Mouse (Mus musculus) stomach, embryonic 16.5 days (tissue): Measurements from ENCODE around the gene Anks1b. TPM values are rescaled to one million over a fixed set of nuclear protein-coding genes. Genes with fewer than 3 reads are reported as not detected.

Experiments used
- ATAC-seq: fragments of 200-750 bp; cut with Nextera tagmentation; 2 replicates; pipeline ENCODE4 v1.8.0; 2017; ENCODE audit warnings: moderate number of reproducible peaks, moderate TSS enrichment; ENCODE audit not compliant: insufficient read depth, low FRiP score
- H3K27ac ChIP-seq: fragments of 300-500 bp; sonication (generic); 2 replicates; pipeline ENCODE4 v1.5.1; 2014; ENCODE audit warnings: low read length
- H3K27me3 ChIP-seq: fragments of 300-500 bp; sonication (generic); 2 replicates; pipeline ENCODE4 v1.6.1; 2014; ENCODE audit warnings: low read length, control low read depth, mixed read lengths; ENCODE audit not compliant: control insufficient read depth, insufficient read depth
- H3K36me3 ChIP-seq: fragments of 300-500 bp; sonication (generic); 2 replicates; pipeline ENCODE4 v1.6.1; 2014; ENCODE audit warnings: low read length; ENCODE audit not compliant: control insufficient read depth, insufficient read depth
- H3K4me1 ChIP-seq: fragments of 300-500 bp; sonication (generic); 2 replicates; pipeline ENCODE4 v1.6.1; 2014; ENCODE audit warnings: low read length, control low read depth, mixed read lengths; ENCODE audit not compliant: control insufficient read depth, insufficient read depth
- H3K4me2 ChIP-seq: fragments of 300-500 bp; sonication (generic); 2 replicates; pipeline ENCODE4 v1.6.1; 2014; ENCODE audit warnings: low read depth, low read length, mixed read lengths
- H3K4me3 ChIP-seq: fragments of 300-500 bp; sonication (generic); replicated peaks from 2 replicates; pipeline ENCODE4 v1.5.1; 2014; ENCODE audit warnings: mild to moderate bottlenecking, low read length
- H3K9ac ChIP-seq: fragments of 300-500 bp; sonication (generic); 2 replicates; pipeline ENCODE4 v1.6.1; 2014; ENCODE audit warnings: low read length
- H3K9me3 ChIP-seq: fragments of 300-500 bp; sonication (generic); replicated peaks from 2 replicates; pipeline ENCODE4 v1.6.1; 2016; ENCODE audit warnings: low read length, control low read depth; ENCODE audit not compliant: control insufficient read depth
- WGBS: fragments of 180-500 bp; shearing (Covaris S2); extraction: QIAGEN DNeasy Blood & Tissue Kit; methylation state at CpG from one replicate; pipeline ENCODE4 v1.1.7; 2014; 5-methylcytosine and 5-hydroxymethylcytosine counted together
- polyA plus RNA-seq: library from polyadenylated mRNA; unstranded; fragments of >200 nt; fragmentation: Nextera tagmentation; extraction: Ambion mirVana; gene quantifications from 2 replicates; pipeline ENCODE4 v1.2.1, GENCODE M21; 2015

The Anks1b gene
- polyA plus RNA-seq, 1 experiment from 2014 or later: 1.4 TPM

DNA sequence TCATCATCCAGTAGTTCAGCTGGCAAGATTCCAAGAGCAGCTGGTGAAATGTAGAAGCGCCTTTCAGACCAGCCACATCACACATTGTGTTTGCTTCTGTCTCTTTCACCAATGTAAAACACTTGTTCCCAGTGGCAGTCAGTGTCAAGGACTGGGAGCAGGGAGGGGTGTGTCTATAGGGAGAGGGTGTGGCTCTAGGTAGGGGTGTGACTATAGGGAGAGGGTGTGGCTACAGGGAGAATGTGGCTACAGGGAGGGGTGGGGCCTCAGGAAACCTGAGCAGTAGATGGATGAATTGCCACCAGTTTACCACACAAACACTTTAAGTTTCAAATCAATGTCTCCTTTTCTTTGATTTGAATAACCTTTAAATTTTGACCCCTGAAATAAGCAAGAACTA, 634.3 kb downstream of the Anks1b start:
- Histone ChIP-seq H3K9ac (no peak overlapping the region), H3K27ac (no peak overlapping the region), H3K4me2 (no peak overlapping the region), H3K9me3 (no peaks in the 10 kb centered on the region), H3K4me1 (no peaks in the 10 kb centered on the region), H3K36me3 (no peaks in the 10 kb centered on the region), H3K27me3 (no peaks in the 10 kb centered on the region), H3K4me3 (no peak overlapping the region)
- 28% methylated on average over 1 of the region's 1 CpGs for WGBS
- ATAC-seq: no peak

DNA sequence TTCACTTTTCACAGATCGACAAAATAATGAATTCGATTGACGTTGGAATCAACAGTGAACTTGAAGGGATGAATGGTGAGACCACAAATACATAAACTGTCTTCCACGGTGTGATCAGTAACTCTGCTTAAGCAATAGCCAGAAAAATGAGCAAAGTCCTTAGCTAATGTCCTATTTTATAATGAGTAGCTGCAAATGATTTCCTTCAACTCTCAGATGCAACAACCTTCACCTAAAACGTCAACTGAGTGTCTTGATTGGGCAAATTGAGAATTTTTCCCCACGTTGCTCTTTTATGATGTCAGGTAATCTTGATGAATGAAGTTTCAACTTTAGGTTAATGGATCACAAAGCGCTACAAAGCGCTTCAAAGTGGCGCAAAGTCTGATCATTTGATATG, 639.5 kb downstream of the Anks1b start:
- no peak for ATAC-seq
- Histone ChIP-seq H3K4me3 (no peak overlapping the region), H3K36me3 (no peaks in the 10 kb centered on the region), H3K4me2 (no peak overlapping the region), H3K4me1 (no peaks in the 10 kb centered on the region), H3K27me3 (no peaks in the 10 kb centered on the region), H3K27ac (no peak overlapping the region), H3K9me3 (no peaks in the 10 kb centered on the region), H3K9ac (no peak overlapping the region)
- 68% methylated on average over 9 of the region's 9 CpGs for WGBS

DNA sequence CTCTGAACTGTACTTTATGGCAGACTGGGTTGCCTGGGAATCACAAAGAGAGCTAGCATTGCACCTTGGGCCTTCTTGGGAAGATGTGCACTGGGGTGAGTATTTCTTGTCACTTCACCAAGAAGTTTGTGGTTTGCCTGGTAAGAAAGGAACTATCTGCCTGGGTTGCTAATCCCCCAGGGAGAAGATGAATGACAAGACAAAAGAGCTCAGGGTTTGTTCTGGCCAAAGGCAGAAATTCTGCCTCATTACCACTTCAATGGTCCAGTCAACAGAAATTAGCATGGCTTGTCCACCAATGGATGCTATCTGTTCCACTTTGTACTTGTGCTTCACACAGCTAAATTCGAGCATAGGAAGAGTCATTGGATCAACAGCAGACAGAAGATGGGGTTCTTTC, 658.5 kb downstream of the Anks1b start:
- H3K27ac ChIP-seq: no peak overlapping the region
- no peaks in the 10 kb centered on the region for H3K9me3 ChIP-seq
- no peak overlapping the region for H3K4me3 ChIP-seq
- no peak overlapping the region for H3K4me2 ChIP-seq
- H3K36me3 ChIP-seq: no peaks in the 10 kb centered on the region
- H3K27me3 ChIP-seq: no peaks in the 10 kb centered on the region
- no peak for ATAC-seq
- H3K4me1 ChIP-seq: no peaks in the 10 kb centered on the region
- WGBS: 66% methylated on average over 1 of the region's 1 CpGs
- no peak overlapping the region for H3K9ac ChIP-seq

DNA sequence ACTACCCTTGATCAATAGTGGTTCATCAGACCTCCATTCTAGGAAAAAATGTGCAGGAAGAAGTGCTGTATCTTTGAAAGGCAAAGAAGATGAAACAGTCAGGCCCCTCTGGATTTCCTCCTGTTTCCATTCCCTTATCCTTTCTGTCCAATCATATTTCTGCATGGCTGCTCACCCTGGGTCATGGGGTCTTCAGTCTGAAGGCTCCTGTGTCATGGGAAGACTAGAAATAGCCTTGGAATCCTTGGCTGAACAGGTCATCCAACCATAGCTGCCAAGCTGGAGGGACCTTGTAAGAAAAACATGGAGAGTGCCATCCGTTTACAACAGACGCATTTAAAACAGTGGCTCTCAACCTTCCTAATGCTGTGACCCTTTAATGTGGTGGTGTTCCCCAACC, 662.1 kb downstream of the Anks1b start:
- Histone ChIP-seq H3K4me2 (no peak overlapping the region), H3K4me3 (no peak overlapping the region), H3K9me3 (no peaks in the 10 kb centered on the region), H3K27ac (no peak overlapping the region), H3K36me3 (no peaks in the 10 kb centered on the region), H3K9ac (no peak overlapping the region), H3K4me1 (no peaks in the 10 kb centered on the region), H3K27me3 (no peaks in the 10 kb centered on the region)
- WGBS: 99% methylated on average over 2 of the region's 2 CpGs
- ATAC-seq: no peak

GRCm38 (mm10) chr10:90546635-90547034, 673.3 kb downstream of the Anks1b start:
- H3K9ac ChIP-seq: no peak overlapping the region
- H3K4me3 ChIP-seq: no peak overlapping the region
- no peak for ATAC-seq
- H3K36me3 ChIP-seq: no peaks in the 10 kb centered on the region
- no peaks in the 10 kb centered on the region for H3K9me3 ChIP-seq
- no peak overlapping the region for H3K4me2 ChIP-seq
- 42% methylated on average over 3 of the region's 3 CpGs for WGBS
- no peaks in the 10 kb centered on the region for H3K4me1 ChIP-seq
- no peaks in the 10 kb centered on the region for H3K27me3 ChIP-seq
- H3K27ac ChIP-seq: no peak overlapping the region

DNA sequence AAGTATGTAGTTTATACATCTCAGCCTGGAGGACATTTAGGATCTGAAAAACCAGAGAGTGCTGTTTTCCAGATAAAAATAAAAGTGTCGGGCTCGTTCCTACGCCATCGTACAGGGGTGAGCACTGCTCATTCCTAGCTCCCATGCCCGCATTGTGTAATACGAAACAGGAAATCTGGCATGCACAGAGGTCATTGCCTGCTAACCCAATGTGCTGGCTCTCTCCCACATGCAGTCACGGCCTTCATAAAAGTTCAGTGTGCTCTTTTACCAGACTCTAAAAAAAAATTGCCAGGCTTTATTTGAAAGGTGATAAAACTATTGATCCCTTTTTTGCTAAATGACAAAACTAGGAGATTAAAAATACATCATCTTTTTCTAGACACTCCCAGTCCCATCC, 689.6 kb downstream of the Anks1b start:
- H3K4me3 ChIP-seq: no peak overlapping the region
- H3K27me3 ChIP-seq: no peaks in the 10 kb centered on the region
- no peaks in the 10 kb centered on the region for H3K4me1 ChIP-seq
- no peak overlapping the region for H3K27ac ChIP-seq
- ATAC-seq: no peak
- H3K9ac ChIP-seq: no peak overlapping the region
- H3K36me3 ChIP-seq: no peaks in the 10 kb centered on the region
- H3K4me2 ChIP-seq: no peak overlapping the region
- H3K9me3 ChIP-seq: no peaks in the 10 kb centered on the region
- WGBS: 77% methylated on average over 7 of the region's 7 CpGs

GRCm38 (mm10) chr10:90576191-90577098, 703.1 kb downstream of the Anks1b start:
- Histone ChIP-seq H3K36me3 (no peaks in the 10 kb centered on the region), H3K4me2 (peak overlapping the region; percentile 39), H3K9me3 (no peaks in the 10 kb centered on the region), H3K27me3 (no peaks in the 10 kb centered on the region), H3K9ac (peak overlapping the region; percentile 35; the same call in 1 of the 2 replicates), H3K4me3 (peak overlapping the region; percentile 23), H3K4me1 (0 out of 2 replicates have a peak, but pooled peaks cover 3% of the 10 kb centered on the region), H3K27ac (no peak overlapping the region)
- peak; percentile 40; the same call in 1 of the 2 replicates for ATAC-seq
- 22% methylated on average over 29 of the region's 29 CpGs for WGBS

- no peaks in the 10 kb centered on the region for H3K36me3 ChIP-seq
- 0 out of 2 replicates have a peak, but pooled peaks cover 3% of the 10 kb centered on the region for H3K4me1 ChIP-seq
- no peak for ATAC-seq
- H3K9me3 ChIP-seq: no peaks in the 10 kb centered on the region
- H3K27me3 ChIP-seq: no peaks in the 10 kb centered on the region
- H3K4me3 ChIP-seq: no peak overlapping the region
- no peak overlapping the region for H3K27ac ChIP-seq
- no peak overlapping the region for H3K4me2 ChIP-seq
- WGBS: 52% methylated on average over 6 of the region's 6 CpGs
- H3K9ac ChIP-seq: no peak overlapping the region
Measured at GRCm38 (mm10) chr10:90577099-90577461, 703.8 kb downstream of the Anks1b start.

DNA sequence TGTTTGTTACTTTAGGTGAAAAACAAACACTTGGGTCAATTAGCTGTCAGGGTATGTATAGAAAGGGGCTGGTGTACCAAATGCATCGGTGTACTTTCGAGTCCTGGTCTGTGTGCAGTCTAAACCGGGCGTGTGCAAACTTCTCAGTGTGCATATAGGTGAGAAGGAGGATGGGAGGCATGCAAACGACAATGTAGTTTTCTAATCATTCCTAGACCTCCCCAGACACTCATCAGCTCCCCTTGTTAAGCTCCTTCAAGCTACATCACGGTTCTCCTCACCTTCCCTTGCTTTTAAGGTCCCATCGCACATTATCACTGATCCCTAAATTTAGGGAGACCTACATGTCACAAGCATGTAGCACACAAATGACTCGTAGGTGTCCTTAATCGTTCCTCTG, 704.5 kb downstream of the Anks1b start:
- no peaks in the 10 kb centered on the region for H3K36me3 ChIP-seq
- no peak overlapping the region for H3K27ac ChIP-seq
- H3K9ac ChIP-seq: no peak overlapping the region
- no peak for ATAC-seq
- H3K4me3 ChIP-seq: no peak overlapping the region
- no peaks in the 10 kb centered on the region for H3K9me3 ChIP-seq
- no peaks in the 10 kb centered on the region for H3K27me3 ChIP-seq
- WGBS: 77% methylated on average over 9 of the region's 9 CpGs
- H3K4me2 ChIP-seq: no peak overlapping the region
- 0 out of 2 replicates have a peak, but pooled peaks cover 3% of the 10 kb centered on the region for H3K4me1 ChIP-seq
